Mouse (Mus musculus) mammary gland, adult 2 months (tissue): ENCODE measurements around the gene Htr2a. TPM values are rescaled to one million over a fixed set of nuclear protein-coding genes. Genes with fewer than 3 reads are reported as not detected.

ENCODE experiments used
- polyA plus RNA-seq: library from polyadenylated mRNA; depleted of rRNA; stranded (reverse); fragments of >200 nt; gene quantifications from 2 replicates; pipeline ENCODE4 v1.2.3, GENCODE M21; 2012; ENCODE audit warnings: low replicate concordance; rRNA removed

Gene Htr2a
- 0.14 and 0.47 TPM in 2 replicates for polyA plus RNA-seq

DNA sequence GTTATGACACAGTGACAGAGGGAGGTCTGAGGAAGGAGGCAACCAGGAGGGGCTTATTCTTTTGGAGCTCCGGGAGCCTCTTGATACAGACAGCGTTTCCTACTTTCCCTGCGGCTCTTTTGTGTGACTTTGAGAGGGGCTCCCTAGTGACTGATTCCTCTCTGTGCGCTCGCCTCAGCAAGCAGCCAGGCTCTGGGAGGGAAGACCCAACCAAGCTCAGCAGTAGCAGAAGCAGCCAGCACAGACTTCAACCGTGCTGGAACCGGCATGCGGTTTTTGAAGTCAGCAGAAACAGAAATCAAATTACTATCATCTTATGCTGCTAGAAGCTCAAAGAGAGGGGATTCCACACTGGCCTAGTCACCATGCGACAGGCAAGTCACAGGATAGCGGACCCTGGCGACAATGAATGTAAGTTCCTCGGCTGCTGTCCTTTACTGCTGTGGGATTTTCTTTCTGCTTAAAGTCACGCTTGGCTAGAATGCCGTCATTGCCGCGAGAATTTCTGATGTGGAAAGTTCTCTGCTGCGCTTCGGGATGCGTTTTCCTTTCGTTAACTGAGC, at the start of gene Htr2a:
TSS of gene Htr2a (plus strand) at position 22 of the 563 bp plus-strand sequence.

DNA sequence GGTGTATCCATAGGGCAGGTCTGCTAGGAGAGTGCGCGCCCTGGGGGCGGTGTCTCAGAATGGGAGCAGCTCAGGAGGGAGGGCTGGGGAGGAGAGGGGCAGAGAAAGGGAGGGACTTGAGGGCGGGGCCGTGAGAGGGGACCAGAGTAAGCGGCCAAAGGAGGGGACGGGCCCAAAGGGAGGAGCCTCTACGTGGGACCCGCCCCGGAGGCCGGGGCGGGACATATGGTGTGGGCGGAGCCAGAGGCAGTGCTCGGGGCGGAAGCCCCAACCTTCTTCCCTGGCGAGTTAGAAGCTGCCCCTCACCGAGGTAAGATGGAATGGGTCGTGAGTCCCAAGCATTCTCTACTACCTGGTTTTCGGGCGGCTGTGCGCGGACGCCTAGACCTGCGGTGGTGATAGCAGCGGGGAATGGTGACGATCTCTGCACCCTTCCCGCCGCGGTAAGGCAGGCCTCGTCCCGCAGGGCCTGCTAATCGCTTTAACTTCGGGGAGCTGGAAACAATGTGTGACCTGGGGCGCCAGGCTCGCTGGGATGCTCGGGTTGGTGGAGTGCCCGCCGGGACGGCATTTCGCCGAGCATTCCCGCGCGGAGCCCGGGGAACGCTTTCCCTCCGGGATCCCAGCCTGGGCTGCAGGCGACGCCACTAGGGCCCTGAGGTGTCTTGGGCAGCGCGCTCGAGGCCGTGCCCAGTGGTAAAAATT, 91.6 kb downstream of the Htr2a start, which contains the start of gene Esd:
TSS of gene Esd (plus strand) at position 219 of the 705 bp plus-strand sequence.

Other genes starting within 250 kb of the Htr2a start
- 20.6 and 54.1 TPM in 2 replicates for gene Esd, start 91.5 kb downstream of the Htr2a start, polyA plus RNA-seq